Mouse (Mus musculus) urinary bladder, adult 18-20 months (tissue): Measurements from ENCODE around the gene Chst8.
A peak's percentile ranks its signal among the peaks of the same experiment; 100 is the strongest.

ENCODE experiments used
- DNase-seq, 2 experiments: peaks; one replicate each; pipeline ENCODE4 v3.0.0; 2022; ENCODE audit warnings: low spot score in 2 of 2, mixed read lengths in 2 of 2

The Chst8 gene

DNA sequence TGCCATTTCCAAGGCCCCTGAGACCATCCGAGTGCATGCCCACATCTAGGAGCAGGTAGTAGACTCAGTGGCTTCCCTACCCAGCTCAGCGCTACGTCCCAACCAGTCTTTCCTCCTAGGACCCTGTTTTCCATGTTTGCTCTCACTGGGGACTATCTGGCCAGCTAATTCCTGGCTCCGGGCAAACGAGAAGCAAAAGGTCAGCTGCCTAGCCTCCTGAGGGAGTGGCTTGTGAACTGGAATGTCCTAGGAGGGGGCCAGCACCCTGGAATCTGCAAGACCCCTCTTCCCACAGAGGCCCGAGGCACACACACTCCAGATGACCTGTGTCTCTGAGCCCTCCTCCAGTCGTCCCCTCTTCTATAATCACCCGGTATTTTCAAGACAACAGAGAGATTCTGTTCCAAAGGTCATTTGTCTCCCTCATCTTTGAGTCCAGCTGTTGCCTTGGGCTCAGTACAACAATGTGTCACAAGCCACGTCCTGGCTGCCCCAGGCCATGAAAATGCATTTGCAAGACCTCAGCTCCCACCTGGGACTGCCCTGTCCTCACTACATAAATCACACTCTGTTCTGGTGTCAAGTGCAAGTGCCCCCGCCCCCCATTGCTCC is 60.3 kb downstream of the Chst8 start:
- no peak for DNase-seq

DNA sequence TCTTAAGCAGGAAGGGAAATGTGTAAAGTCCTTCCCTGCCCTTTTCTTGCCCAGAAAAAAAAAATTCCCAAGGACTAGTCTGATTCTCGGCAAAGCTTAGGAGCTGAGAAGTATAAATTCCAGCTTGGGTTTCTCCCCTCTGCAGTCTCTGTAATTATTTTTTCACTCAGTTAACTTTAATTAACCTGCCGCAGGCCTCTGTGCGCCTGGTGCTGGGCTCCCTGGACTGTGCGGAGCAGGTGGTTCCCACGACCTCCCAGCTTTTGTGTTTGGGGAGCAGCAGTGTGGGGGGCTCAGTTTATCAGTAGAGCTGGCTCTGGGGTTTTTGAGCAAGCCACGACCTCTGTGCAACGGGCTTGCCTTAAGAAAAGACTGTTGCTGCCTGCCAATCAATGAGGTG is 62.2 kb downstream of the Chst8 start:
- no peak for DNase-seq

DNA sequence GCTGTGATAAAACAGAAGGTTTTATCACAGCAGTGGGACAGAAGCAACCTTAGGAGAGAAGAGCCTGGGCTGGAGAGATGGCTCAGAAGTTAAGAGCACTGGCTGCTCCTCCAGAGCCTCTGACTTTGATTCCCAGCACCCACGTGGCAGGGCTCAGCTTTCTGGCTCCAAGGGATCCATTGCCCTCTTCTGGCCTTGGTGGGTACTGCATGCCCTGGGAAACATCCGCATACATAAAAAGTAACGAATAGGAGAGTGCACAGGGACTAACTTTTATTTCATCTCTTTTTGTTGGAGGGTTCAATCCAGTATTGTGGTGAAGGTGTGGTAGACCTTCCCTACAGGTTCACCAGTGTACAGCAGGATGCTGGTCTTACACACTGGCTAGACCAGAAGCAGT is 62.8 kb downstream of the Chst8 start:
- no peak for DNase-seq

DNA sequence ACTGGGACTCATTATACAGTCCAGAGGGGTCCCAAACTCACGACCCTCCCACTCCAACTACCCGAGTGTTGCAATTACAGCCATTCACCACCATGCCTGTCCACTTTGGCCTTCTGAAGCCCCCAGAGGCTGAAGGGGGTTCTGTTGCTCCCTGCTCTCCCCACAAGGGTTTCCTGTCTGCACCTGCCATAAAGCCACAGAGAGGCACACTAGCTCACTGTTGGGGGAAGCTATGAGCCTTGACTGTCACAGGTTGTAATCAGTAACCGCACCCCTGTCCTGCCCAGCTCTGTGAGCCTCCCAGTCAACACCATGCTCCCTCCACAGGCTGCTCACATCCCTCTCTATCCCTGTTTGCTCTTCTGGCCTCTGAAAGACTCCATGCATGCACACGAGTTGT is 64.0 kb downstream of the Chst8 start:
- DNase-seq, result no peak

DNA sequence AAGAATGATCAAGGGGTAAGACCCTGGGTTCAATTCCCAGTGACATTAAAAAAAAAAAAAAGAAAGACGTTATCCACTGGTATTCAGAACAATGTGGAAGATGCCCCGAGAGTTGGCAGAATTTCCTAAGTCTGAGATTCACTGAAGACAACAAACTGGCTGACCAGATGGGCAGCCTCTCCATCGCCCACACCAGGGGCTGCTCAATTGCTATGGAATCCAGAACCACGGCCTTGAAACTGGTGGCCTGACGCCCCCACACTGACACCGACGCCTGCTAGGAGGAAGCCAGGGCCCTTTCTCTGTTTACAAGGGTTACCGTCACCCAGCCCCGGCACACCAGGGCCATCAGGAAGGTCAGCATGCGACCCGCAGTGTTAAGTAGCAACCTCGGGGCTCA is 64.8 kb downstream of the Chst8 start:
- no peak for DNase-seq

DNA sequence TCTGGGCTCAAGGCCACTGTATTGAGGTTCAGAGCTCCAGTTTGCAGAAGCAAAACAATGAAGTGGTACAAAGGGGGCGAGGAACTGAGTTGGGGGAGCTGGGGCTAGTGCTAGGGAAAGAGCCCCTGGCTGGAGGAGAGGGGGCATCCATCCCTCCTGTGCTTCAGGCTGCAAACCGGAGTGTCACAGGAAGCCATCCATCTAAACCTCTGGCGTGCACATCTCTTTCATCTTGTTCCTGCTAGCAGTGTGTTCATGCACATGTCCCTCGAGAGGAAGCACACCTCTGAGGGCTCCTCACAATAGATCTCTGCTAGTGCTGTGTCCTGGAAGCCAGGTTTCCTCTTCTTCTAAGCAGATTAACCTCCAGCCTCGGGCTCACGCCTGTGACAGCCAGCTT is 65.9 kb downstream of the Chst8 start:
- no peak for DNase-seq

DNA sequence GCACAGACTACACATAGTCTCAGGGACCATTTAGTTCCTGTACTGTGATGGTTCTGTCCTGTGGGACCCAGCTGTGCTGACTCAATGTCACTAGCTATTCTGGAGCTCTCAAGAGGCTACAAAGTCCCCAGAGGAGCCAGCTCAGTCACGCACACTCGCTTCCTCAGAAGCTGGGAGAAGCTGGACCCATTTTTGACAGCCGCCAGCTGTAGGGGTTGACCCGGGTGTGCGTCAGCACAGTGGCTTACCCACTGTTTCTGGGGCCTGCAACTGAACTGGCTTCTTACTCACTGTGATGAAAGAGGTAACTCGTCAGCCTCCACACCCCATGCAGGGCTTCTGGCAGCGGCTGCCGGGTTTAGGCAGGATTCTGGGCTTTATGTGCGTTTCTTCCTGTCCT is 66.3 kb downstream of the Chst8 start:
- peak in 1 of 2 experiments; percentile 18 for DNase-seq

DNA sequence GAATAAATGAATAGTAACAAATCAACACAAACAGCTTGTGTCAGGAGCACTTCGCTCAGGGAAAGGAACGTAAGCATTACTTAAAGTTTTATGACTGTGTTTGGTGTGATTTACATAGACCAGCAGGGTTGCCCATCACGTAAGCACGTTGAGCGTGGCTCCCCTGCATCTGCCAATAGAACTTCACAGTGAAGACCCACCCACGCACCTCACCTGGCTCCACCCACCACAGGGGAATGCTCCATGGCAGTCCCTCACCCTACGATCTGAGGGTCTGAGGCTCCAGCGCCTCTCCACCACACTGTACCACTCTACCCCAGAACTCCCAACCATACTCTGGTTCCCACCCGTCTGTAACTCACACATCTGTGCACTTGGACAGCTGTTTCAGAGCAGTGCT is 67.1 kb downstream of the Chst8 start:
- no peak for DNase-seq

DNA sequence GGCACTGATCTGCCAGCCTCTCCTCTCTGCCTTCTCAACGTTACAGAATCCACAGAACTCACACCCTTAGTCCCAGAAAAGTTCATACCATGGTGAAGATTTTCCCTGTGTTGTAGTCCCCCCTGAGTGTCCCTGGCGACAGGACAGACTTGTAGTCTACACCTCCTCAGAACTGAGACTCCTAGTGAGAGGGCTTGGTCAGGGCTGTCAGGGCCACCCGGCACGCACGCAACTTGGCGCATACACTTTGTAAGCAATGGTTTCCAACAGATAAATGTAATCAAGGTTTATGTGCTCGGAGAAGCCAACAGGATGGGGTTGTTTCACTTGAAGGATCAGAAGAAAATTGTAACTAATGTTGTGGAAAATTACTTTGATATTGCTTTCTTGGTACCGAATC is 67.5 kb downstream of the Chst8 start:
- DNase-seq, result no peak

DNA sequence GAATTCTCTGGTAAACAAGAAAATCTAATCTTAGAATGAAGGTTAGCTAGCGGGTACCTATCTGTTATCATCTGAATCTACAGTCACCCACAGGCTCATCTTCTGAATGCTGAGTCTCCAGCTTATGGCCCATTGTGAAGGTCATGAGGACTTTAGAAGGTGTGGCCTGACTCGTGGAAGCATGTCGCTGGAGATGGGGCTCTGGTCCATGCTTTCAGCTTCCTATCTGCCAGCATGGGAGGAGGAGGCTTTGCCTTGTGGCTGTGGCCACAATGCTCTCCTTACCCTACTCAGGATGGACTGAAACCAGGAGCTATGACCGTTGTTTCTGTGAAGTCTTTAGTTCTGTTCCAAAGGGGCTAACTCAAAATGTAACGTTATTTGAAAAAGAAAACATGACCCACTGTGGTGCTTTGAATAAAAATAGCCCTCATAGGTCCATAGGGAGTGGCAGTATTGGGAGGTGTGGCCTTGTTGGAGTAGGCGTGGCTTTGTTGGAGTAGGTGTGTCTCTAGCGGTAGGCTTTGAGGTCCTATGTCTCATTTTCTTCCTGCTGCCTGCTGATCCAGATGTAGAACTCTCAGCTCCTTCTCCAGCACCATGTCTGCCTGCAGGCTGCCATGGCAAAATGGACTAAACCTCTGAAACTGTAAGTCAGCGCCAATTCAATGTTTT is 69.0 kb downstream of the Chst8 start:
- no peak for DNase-seq

DNA sequence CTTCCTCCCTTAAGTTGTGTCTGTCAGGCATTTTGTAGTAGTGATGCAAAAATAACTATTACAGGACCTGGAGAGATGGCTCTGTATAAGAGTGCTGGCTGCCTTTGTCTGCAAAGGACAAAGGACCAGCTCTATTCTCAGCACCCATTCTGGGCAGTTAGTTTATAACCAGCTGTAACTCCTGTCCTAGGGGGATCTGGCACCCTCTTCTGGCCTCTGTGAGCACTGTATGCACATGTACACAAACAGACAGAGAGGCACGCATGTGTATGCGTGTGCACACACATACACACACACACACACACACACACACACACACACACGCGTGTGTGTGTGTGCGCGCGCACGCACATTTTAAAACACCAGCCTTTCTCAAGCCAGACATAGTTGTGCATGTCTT is 73.1 kb downstream of the Chst8 start:
- DNase-seq, result no peak

DNA sequence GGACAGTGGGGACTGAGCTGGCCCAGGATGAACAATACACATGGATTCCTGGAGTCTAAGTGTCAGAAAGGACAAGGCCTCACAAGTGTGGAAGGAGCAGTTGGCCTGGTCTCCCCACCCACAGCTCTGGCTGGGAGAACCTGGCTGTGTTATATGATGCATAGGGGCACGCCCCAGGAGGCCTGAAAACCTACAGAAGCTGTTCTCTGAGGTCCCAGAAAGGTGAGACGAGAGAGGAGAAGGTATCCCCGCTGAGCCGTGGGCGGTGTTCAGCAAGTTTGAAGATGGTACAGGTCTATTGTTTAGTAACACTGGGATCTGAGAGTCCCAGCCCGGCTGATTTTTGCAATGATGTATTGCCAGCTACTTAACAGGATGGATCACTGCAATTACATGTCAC is 75.3 kb downstream of the Chst8 start:
- DNase-seq, result no peak

DNA sequence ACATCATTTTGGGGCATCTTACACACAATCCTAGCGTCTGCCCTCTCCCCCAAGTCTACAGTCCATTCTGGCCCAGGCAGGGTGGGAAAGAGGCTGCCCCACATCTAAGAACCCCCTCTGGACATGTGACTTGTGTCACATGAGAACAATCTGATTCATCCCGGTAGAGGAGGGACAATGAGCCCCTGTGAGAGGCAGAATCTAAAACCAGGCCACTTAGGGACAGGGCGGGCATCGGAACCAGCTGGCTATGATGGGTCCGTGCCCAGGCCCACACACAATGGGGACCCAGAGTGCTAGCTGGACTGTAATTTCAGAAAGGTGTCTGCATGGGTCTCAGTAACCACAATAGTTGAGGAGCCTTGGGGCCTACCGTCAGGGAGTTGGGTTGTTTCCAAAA is 78.2 kb downstream of the Chst8 start:
- no peak for DNase-seq

DNA sequence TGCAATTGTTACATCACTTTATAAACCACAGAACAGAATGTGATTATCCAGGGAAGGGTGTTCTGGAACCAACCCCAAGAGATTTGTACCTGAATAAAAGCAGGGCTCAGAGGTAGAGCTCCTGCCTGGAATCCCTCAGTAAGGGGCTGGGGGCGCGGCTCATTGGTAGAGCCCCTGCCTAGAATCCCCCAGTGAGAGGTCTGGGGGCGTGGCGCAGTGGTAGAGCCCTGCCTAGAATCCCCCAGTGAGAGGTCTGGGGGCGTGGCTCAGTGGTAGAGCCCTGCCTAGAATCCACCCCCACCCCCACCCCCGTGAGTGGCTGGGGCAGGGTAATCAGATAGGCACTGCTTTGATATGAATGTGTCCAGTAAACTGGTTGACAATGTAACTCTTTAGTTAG is 83.6 kb downstream of the Chst8 start:
- no peak for DNase-seq

DNA sequence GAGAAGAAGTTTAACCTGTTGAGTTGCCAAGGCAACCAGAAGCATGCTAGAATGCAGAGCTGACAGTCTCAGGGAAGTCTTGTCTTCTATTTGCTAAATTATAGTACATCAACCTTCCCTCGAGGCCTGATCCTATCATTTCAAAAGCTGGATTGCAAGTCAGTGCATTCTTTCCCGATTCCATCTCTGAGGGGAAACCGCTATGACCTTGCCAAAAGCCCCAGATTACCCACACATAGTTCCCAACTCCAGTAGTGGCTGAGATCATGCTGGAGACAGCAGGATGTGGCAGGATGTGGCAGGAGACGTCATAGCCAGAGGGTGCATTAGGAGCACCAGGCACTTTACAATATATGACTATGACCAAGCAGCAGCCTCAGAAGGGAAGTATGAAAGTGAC is 87.3 kb downstream of the Chst8 start:
- no peak for DNase-seq

DNA sequence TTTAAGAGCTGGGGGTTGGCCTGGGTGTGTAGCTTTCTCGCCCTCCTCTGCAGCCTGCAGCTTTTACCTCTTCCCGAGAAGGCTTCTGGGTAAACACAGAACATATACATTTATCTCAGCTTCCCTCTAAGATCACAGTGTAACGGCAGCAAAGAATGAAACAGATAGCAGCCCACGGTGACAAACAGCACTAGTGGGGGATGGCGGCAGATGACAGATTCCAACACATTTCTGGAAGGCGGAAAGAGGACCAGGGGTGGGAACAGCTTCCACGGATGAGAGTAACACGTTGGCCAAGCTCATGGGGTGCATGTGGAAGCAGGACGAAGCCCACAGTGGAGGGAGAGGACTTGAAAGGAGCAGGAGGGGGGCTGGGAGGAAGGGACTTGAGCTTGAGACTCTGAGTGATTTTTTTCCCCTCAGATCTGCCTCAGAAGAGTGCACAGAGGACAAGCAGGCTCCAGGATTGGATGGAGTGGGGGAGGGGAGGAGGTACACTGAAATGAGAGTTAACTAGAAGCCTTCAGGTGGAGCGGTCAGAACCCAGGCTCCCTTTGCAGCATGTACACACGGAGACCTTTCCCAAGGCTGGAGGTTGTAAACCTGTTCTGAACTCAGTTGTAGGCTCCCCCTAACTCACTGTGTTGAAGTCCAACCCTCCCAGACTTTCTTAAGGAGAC is 89.8 kb downstream of the Chst8 start:
- no peak for DNase-seq

DNA sequence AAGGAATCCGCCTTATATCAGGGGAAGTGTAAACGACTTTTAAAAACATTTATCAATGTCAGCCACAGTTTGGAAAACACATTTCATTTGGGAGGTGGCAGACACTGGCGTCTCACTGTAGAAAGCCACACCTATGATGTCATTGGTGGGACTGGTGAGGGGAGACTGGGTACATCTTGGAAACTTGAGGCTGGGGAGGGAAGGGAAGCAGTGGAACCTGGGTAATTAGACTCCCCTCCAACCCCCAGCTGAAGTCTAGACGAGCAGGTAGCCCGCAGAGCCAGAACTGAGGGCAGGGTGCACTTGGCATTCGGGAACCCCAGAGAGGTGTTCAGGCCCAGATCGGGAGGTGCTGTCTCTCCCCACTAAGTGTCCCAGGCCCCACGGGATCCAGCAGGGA is 90.4 kb downstream of the Chst8 start:
- DNase-seq, result no peak

DNA sequence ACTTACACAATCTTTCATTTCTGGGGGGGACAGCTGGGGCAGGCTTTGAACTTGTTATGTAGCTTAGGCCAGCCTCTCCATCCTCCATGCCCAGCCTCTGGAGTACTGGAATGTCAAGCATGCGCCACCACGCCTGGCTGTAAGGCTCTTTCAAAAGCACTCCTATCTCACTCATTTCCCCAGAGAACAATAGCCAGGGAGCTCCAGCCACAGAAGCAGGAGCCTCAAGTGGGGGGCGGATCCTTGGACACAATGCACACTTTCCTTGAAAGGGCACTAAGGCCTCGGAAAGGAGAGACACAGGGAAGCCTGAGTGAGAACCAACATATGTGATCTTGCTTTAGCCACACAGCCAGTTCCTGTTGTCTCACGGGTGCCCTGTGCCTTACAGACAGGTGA is 90.9 kb downstream of the Chst8 start:
- no peak for DNase-seq

DNA sequence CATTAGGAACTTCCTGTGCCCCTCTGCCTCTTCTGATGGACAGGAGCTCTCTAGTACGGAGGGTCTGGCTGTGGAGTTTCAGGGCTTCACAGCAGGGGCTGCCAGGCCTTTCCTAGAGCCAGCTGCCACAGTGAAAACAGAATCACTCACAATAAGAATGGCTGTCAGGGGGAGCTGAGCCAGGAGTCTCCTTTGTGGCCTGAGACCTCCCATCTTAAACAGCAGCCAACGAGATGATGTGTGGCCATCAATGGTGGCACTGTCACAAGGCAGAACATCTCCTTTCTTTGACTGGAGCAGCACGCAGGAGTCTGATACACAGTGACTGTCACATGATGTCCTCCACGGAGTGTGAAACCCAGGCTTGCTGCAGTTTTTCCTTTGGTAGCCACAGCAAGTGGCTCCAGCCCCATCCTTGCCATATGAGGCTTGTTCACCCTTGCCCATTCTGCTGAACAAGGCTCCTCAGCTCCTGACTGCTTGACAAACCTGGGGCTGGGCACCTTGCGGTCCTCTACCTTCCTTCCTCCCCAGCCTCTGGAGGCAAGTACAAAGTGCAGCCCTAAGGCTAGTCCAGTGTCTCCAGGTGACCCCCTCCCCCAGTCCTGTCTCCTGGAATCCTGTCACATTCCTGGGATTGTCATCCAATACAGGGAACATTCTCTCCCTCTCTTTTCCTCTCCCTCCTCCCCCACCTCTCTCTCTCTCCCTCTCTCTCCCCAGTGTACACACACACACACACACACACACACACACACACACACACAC is 91.4 kb downstream of the Chst8 start:
- no peak for DNase-seq

DNA sequence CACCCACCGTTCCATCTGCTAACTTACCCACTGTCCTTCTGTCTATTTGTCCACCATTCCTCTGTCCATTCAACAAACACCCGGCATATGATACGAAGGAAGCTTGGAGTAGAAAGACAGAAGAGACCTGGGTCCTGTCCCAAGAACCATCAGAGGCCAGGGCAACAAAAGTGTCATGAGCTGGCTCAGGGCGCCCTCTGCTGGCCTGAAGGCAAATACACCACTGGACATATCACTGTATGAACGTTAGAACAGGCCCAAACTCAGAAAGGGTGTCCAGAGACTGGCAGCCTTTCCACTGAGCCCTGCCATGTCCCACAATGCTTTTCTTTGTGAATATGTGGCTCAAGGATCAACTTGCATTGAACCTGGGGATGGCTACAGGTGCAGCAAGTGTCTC is 92.9 kb downstream of the Chst8 start:
- peak; percentile 31 to 38 for DNase-seq

DNA sequence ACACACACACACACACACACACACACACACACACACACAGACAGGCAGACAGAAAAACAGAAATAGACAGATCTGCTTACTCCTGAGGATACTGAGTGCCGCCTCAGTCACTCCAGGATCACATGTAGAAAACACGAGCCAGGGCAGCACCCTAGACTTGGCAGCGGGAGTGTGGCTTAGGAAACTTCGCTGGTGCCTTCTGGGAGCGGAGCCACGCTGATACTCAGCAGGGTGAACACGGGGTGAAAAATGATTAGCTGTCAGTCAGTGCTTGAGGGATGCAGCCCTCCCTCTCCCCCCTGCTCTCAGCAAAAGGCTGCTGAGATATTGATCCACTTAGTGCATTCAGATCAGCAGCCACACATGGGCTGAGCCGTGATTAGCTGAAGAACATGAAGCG is 93.9 kb downstream of the Chst8 start:
- no peak for DNase-seq

DNA sequence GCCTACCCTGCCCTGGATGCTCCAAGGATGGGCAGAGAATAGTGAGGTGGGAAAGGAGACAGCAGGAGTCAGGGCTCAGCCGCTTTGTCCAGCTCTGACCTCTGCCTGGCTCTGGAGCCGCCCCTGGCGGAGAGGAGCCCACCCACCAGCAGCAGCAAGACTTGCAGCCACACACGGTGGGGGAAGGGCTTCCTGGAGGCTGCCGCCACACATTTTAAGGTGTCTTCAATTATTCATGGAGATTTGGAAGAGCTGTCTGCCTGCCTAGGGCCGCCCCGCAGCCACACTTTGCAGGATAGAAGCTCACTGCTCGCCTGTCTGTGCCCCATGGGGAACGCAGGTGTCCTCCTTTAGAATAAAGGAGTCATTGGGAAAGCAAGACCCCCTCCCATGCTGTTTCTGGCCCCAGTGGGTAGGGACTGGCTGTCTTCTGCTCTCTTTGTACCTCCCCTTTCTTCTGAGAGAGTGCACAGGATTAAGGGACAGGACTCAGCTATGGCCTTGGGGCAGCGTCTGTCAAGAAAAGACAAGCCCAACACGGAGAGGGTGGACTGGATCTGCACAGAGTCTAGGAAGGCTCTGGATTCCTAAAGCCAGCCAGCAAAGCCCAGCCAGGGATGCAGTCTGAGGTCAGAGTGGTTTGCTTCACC is 95.2 kb downstream of the Chst8 start:
- DNase-seq, result no peak
